Mouse (Mus musculus) megakaryocyte-erythroid progenitor cell, adult 5-6 weeks (primary cell): ENCODE results near the gene Agtr1b. TPM values are rescaled to one million over a fixed set of nuclear protein-coding genes. Genes with fewer than 3 reads are reported as not detected.

Source experiments
- ATAC-seq: replicated peaks from 2 replicates; pipeline ENCODE4 v1.8.0; 2016; ENCODE audit warnings: mild to moderate bottlenecking, inconsistent platforms; ENCODE audit not compliant: severe bottlenecking, poor library complexity, low FRiP score, low TSS enrichment
- total RNA-seq, 2 experiments: library from RNA; stranded (forward) in 1 of 2; stranded (reverse) in 1 of 2; fragments of 200-1000, 215-1000 nt in 1 of 2; fragments of >200 nt in 1 of 2; fragmentation: Nextera tagmentation in 1 of 2; gene quantifications; 2 replicates each; pipeline ENCODE4 v1.2.3; 2014 to 2017

Agtr1b gene
- total RNA-seq (2014; fragmentation: Nextera tagmentation) (not detected in 2 replicates), total RNA-seq (2017) (not detected in 2 replicates)

DNA sequence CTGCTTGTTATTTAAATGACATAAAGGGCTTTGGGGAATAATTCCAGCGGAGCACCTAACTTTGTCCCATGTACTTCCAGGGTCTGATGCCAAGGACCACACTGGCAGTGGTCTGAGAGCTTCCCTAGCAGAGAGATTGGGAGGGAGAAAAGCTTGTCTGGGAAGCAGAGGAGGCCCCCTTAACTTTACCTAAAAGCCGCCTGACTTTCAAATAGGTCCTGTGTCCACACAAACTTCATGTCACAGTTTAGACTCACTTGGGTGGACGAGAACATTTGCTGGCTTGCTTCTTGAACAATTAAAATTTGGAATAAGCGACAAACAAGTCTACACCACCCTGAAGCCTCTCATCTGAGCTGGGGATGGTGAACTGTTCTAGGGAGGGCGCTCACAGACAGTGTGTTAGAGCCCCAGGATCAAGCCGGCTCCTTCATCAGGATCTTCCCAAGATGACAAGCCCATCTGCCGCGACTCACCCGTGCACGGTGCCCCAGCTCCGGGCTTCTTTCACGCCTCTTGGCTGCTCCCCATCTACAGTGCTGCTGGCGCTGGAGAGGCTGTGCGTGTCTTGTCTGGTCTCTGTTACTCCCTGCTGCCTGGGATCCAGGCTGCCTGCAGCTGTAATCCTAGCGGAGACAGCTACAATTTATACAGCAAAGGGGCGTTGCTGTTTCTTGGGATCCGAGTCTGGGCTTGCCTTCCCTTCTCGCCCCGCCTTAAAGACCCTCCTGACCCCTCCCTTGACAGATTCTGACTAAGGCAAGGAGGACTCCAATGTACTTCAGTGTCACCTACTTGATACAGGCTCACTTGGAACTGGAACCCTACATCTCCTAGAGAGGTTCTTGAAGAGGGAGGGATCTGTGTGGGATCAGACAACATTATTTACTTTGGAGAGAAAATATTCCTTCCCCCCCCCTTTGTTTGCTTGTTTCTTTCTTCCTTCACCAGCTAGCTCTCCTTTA, at the start of gene Agtr1b:
Gene Agtr1b (minus strand): TSS at position 620 of the 965 bp plus-strand sequence.
- ATAC-seq, result no peak

GRCm38 (mm10) chr3:20353598-20353997, 13.4 kb downstream of the Agtr1b start:
- no peak for ATAC-seq

DNA sequence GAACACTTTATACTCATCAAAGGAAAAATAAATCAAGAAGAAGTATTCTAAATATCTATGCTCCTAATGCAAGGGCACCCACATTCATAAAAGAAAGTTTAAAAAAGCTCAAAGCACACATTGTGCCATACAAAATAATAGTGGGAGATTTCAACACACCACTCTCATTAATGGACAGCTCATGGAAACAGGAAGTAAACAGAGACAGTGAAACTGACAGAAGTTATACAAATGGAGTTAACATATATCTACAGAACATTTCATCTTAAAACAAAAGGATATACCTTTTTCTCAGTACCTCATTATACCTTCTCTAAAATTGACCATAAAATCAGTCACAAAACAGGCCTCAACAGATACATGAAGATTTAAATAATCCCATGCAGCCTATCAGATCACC, 18.8 kb downstream of the Agtr1b start:
- ATAC-seq, result no peak

GRCm38 (mm10) chr3:20340402-20340801, 26.6 kb downstream of the Agtr1b start:
- no peak for ATAC-seq

GRCm38 (mm10) chr3:20334681-20335080, 32.3 kb downstream of the Agtr1b start:
- no peak for ATAC-seq

- ATAC-seq, result no peak
These were observed 49.7 kb downstream of the Agtr1b start for GRCm38 (mm10) chr3:20317233-20317632.

- ATAC-seq, result no peak
These were observed 57.8 kb downstream of the Agtr1b start for GRCm38 (mm10) chr3:20309142-20309541.

- ATAC-seq, result no peak
These were observed 59.7 kb downstream of the Agtr1b start for GRCm38 (mm10) chr3:20307256-20307655.

DNA sequence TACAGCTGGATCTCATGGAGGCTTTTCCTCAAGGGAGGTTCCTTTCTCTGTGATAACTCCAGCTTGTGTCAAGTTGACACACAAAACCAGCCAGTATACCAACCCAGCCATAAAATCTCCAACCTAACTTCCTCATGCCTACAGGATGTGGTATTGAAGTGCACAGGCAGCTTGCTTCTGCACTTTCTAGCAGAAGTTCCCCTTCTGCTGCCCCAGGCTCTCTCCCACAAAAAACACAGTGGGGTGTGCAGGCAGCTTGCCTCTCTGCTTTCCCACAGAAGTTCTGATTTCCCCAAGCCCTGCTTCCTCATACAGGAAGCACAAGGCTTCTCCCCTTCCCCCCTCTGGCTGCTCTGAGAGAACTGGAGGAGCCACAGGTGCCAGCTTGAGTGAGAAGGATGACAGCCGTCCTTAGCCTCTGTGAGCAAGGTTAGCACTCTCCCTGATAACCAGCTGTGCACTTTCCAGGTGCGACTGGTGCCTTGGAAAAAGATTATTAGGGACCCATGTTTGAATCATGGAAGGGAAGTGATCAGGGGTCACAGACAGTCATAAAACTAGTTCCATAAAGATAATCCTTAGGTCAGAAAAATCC, 62.1 kb downstream of the Agtr1b start:
- ATAC-seq, result 0 out of 2 replicates have a peak, but pooled peaks have one; percentile 47

DNA sequence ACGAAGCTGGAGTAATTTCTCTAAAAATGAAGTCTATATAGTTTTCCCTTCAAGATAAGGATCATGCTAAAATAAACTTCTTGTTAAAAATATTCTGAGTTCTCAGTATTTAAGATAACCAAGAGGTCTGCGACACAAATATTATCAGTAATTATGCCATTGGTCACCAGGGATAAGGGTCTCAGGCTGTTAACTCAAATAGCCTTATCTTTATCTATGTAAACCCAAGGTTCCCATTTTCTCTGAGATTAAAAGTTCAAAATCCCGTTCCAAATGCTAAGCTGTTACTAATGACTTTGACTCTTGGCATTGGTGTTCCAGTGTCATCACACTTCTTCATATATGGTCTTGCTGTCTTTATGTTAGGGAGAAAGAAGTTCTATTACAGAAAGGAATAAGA, 71.4 kb downstream of the Agtr1b start:
- ATAC-seq, result no peak

DNA sequence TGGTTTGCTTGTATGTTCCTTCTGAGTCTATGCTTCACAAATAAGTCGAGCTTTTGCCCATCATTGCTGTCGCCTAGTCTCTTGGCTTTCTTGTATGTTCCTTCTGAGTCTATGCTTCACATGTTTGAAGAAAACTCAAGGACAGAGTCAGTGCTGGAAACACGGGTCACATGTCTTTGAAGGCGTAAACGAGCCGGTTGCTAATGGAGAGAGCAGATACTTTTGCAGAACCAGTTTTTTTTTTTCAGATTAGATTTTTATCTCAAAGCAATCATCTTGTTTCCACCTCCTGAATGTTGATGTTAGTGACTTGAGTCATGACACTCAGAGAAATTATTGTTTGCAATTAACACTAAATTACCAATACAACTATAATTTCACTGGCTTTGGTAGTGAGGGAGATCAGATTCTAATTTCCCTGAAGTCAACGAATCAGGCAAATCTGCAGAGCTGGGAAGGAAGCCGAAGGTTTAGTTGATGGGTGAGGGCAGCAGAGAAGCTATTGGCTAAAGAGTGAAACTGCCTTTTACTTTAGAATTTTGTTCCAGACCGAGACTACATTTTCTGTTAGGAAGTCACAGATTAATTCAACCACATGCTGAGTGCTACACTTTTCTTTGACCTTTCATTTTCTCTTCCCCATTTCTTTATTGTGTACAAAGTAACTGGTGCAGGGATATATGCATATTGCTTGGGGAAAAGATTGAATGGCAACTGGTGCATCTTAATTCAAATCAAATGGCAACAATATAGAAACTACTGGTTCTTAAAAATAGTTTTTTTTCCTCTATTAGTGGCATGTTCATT, 72.2 kb downstream of the Agtr1b start:
- ATAC-seq, result no peak

GRCm38 (mm10) chr3:20291370-20291769, 75.6 kb downstream of the Agtr1b start:
- no peak for ATAC-seq

GRCm38 (mm10) chr3:20288761-20289160, 78.2 kb downstream of the Agtr1b start:
- no peak for ATAC-seq

GRCm38 (mm10) chr3:20281796-20282195, 85.2 kb downstream of the Agtr1b start:
- ATAC-seq, result no peak

GRCm38 (mm10) chr3:20275633-20276032, 91.3 kb downstream of the Agtr1b start, which contains the start of gene Cpb1:
Cpb1 (minus strand) TSS chr3:20275733.
- no peak for ATAC-seq

Other genes starting within 250 kb of the Agtr1b start
- 45.3 and 59.7 TPM in 2 replicates for gene Gyg, start 211.9 kb downstream of the Agtr1b start, total RNA-seq (2014; fragmentation: Nextera tagmentation)
- 19.5 and 26.3 TPM in 2 replicates for gene Gyg, start 211.9 kb downstream of the Agtr1b start, total RNA-seq (2017)
- 6.0 and 7.8 TPM in 2 replicates for gene Cpa3, start 125.0 kb downstream of the Agtr1b start, total RNA-seq (2014; fragmentation: Nextera tagmentation)
- 7.1 and 25.5 TPM in 2 replicates for gene Cpa3, start 125.0 kb downstream of the Agtr1b start, total RNA-seq (2017)
- gene Cpb1, start 91.4 kb downstream of the Agtr1b start, total RNA-seq (2014; fragmentation: Nextera tagmentation), result not detected in 2 replicates
- not detected in 2 replicates for gene Cpb1, start 91.4 kb downstream of the Agtr1b start, total RNA-seq (2017)